Comparison of ENCODE assay signal across 16 mouse cellular contexts in the genomic region with DNA sequence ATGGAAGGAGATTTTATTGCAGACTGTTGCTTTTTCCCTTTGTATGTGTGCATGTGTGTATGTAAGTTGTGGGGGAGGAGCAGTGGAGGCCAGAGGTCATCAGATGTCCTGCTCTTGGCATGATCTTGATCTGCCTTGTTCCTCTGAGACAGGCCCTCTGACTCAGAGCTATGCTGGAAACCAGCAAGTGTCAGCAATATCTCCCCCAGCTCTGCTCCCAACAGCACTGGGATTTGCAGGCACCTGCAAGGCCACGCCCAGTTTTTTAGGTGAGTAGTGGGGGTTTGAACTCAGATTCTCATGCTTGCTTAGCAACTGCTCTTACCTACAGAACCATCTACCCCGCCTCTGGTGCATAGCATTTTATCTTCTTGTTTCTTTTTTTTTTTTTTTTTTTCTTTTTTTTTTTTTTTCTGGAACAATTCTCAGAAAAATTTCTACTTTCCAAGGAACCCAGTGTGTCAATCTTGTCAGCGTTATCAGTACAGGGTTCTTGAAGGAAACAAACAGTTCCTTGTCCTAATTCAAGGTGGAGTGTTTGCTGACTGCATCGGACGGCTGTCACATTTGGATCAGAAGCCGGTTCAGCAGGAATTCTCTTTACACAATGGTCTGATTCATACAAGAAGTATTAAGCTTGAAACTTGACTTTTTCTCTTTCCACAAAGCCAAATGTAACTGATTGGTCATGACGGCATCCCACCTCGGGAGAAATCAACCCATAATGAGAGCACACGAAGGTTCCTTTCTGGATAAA. TPM values are rescaled to one million over a fixed set of nuclear protein-coding genes. Genes with fewer than 3 reads are reported as not detected.
DNase-seq lines count a peak whose midpoint lies in the region.
"Had no signal": no experiment of that assay in that cellular context is flagged by ENCODE, and none has a peak within 500 bp of the region (broad histone marks: within the 10 kb centered on the region; RNA-seq: fewer than 3 reads in every experiment).

No protein-coding gene starts in this region.

- DNase-seq in adrenal gland, postnatal 36 days = peak; percentile 13 to 17
- DNase-seq in adrenal gland, postnatal 14 days = no peak
- DNase-seq in urinary bladder, postnatal 25 days (ENCODE audit: low spot score) = peak; percentile 16
- no peak for DNase-seq in urinary bladder, postnatal 10 days (ENCODE audit: low spot score)
- DNase-seq in lung, postnatal 10 days = peak; percentile 21
- DNase-seq in urinary bladder, postnatal 36 days (ENCODE audit: low spot score in 2 of 2) = peak; percentile 30 to 48
- no peak for DNase-seq in thymus, postnatal 25 days
- DNase-seq in neural tube, embryonic 10.5 days (ENCODE audit: extremely low spot score, low spot score) = no peak
- DNase-seq: cerebellum, postnatal 10 days; embryo, embryonic 11 days; gastrocnemius, postnatal 36 days; heart, postnatal 36 days; kidney, adult 8-10 months; liver; right cerebral cortex, postnatal 25 days; thymus, postnatal 36 days had no signal

RNA-seq across cellular contexts. Expression of a gene that starts 41.2 kb away (rescaled TPM):
- total RNA-seq in adrenal gland, postnatal 36 days (2021) = 10 to 100 TPM; 25.3 to 26.5 TPM
- 18.2 and 24.5 TPM in 2 replicates for total RNA-seq in adrenal gland, postnatal 14 days (2021)

RNA-seq across cellular contexts. Expression of a gene that starts 43.5 kb away (rescaled TPM):
- total RNA-seq in adrenal gland, postnatal 36 days (2021) = 100 to 1,000 TPM; 115 to 120 TPM
- total RNA-seq in adrenal gland, postnatal 14 days (2021) = 178 and 191 TPM in 2 replicates

RNA-seq across cellular contexts. Expression of a gene that starts 56.7 kb away (rescaled TPM):
- 100 to 1,000 TPM; 138 to 147 TPM for total RNA-seq in adrenal gland, postnatal 36 days (2021)
- total RNA-seq in adrenal gland, postnatal 14 days (2021) = 133 and 134 TPM in 2 replicates

Comparison
In these comparisons a context has a peak if more than half of its experiments do, and no peak if none do; other contexts are left out.
1. DNase-seq: peak in adrenal gland, postnatal 36 days (2 of 2), urinary bladder, postnatal 25 days (single experiment), lung, postnatal 10 days (single experiment) and urinary bladder, postnatal 36 days (2 of 2); none in adrenal gland, postnatal 14 days (single experiment), urinary bladder, postnatal 10 days (single experiment), thymus, postnatal 25 days (single experiment) and neural tube, embryonic 10.5 days (single experiment).